Mouse (Mus musculus) T-cell, adult 2 months (primary cell): ENCODE measurements around the gene Rps6.
"Not testable (repeated sequence)": the region's sequence is repeated elsewhere in the genome, so short reads cannot be mapped to it uniquely, and the experiment has no call there.

Source experiments
- DNase-seq: peaks from one replicate; pipeline ENCODE4 v3.0.0; 2022; ENCODE audit warnings: low spot score

Gene Rps6

DNA sequence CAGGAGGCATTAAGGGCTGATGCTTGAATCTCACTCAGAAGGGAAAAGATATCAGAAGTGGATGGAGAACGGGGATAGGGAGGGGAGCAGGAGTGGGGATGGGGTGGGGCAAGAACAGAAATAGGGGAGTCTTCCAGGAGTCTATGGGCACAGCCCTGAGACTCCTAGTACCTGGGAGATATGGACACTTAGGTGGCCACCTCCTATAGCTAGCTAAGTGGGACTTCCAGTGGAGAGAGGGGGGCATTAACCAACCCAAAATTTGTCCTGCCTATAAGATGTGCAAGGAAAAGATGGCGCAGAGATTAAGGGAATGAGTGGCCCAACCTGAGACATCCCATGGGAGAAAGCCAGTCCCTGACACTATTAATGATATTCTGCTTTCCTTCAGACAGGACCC lies 5.9 kb downstream of the Rps6 start:
- no peak for DNase-seq

DNA sequence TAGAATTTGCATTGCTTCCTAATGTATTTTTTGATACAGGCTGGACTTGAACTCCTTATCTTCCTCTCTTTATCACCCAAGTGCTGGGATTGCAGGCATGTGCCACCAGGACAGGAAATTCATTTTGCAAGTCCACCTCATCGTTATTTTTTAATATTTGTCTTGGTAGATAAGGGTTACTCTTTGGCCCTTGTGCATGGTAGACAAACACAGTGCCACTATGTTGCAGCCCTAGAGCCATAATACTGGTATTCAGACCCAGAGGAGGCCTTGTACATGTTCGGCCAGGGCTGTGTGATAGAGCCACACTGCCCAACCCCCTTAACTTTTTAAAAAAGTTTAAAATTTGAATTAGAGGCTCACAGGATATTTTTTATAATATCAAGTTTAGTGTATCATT lies 10.0 kb downstream of the Rps6 start:
- DNase-seq = no peak

DNA sequence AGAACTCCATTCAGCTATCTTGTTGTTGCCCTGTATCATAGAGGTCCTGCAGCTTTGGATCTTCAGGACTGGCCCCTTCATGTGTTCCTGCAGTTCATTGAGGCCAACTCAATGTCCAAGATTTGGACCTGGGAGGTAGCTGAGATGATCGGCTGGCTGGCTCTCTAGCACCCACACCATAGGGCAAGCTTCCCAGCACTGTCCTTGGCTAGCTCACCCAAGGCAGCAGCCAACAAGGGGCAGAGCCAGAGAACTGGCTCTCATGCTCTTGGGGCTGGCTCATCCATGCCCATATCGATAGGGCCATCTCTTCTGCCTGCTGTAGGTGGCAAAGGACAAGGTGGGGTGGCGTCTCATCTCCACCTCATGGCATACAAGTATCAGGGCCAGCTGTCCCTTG lies 11.8 kb downstream of the Rps6 start:
- no peak for DNase-seq

DNA sequence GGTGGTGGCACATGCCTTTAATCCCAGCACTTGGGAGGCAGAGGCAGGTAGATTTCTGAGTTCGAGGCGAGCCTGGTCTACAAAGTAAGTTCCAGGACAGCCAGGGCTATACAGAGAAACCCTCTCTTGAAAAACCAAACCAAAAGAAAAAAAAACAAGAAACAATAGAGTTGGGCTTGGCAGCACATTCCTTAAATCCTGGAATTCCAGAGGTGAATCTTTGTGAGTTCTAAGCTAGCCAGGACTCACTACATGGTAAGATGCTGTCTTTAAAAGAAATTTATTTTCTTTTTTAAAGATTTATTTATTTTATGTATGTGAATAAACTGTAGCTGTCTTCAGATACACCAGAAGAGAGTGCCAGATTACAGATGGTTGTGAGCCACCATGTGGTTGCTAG lies 16.1 kb downstream of the Rps6 start:
- DNase-seq = not testable (repeated sequence)

DNA sequence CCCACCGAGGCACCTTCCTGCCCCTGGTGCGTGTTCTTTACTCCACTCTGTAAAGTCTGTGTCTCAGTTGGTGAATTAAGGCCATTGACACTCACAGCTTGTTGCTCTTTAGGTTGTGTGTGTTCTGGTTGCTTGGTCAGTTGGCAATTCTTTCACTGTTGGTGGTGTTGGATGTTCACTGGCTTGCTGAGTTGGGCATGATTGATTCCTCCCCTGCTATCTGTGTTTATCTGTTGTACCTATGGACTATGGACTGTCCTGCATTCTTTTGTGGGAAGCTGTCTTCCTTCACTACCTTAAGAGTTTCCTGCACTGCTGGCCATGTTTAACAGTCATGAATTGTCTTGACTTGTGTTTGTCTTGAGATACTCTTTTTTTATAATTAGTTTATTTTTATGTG lies 25.3 kb downstream of the Rps6 start:
- DNase-seq = no peak

DNA sequence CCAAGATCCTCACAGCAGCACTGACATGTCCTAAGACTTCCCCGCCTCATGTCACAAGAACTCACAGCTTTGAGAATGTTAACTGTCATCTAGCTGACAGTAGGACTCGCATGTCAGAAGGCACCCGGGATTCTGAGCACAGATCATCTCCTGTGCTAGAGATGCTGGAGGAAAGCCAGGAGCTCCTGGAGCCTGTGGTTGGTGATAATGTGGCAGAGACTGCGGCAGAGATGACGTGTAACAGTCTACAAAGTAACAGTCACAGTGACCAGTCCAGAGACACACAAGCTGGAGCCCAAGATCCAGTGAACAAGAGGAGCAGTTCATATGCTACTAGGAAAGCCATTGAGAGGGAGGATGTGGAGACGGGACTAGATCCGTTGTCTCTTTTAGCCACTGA lies 32.1 kb downstream of the Rps6 start:
- no peak for DNase-seq

DNA sequence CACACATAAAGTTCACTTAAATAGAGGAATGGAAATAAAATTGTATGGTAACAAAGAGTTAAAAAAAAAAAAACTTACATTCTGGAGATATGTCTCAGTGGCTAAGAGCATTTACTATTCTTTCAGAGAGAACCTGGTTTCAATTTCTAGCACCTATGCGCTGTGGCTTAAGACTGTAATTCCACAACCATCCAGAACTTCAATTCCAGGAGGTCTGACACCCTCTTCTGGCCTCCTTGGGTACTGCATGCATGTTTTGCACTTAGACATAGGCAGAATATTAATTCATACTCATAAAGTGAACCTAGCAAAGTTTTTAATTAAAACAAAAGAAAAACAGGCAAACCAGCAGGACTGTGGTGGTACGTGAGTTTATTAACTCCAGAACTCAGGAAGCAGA lies 34.0 kb downstream of the Rps6 start:
- peak; percentile 45 for DNase-seq

DNA sequence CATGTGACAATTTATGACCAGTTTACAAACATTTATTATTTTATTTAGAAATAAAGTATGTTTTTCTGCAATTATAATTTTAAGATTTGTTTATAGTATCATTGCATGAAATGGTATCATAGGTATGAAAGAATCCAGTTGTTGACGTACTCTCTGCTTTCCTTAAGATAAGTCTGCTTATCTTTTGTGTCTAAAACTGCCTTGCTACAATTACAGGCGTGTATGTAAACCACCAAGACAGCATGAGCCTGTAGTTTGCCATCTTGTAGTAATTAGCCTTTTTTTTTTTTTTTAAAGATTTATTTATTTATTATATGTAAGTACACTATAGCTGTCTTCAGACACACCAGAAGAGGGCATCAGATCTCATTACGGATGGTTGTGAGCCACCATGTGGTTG lies 42.4 kb downstream of the Rps6 start:
- DNase-seq = no peak

DNA sequence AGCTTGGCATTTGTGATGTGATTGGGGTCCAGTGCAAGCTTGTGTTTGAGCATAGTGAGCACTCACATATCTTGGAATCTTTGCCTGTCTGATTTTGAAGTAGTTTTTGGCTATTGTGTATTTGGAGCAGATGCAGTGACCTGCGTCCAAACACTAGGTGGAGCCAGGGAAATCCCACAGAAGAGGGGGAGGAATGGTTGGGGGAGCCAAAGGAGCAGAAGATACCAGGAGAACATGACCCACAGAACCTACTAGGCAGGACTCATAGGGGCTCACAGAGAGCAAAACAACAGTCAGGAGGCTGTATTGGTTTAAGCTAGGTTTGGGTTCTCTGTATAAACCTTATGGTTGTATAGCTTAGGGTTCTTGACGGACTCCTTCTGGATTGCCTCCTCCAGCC lies 46.6 kb downstream of the Rps6 start:
- DNase-seq = no peak
